Mouse (Mus musculus): ENCODE results near the gene Cep55. TPM values are rescaled to one million over a fixed set of nuclear protein-coding genes. Genes with fewer than 3 reads are reported as not detected.
A peak's percentile ranks its signal among the peaks of the same experiment; 100 is the strongest.

Cep55 gene
- polyA plus RNA-seq, 1 experiment from 2014 or later, result 30.3 TPM

DNA sequence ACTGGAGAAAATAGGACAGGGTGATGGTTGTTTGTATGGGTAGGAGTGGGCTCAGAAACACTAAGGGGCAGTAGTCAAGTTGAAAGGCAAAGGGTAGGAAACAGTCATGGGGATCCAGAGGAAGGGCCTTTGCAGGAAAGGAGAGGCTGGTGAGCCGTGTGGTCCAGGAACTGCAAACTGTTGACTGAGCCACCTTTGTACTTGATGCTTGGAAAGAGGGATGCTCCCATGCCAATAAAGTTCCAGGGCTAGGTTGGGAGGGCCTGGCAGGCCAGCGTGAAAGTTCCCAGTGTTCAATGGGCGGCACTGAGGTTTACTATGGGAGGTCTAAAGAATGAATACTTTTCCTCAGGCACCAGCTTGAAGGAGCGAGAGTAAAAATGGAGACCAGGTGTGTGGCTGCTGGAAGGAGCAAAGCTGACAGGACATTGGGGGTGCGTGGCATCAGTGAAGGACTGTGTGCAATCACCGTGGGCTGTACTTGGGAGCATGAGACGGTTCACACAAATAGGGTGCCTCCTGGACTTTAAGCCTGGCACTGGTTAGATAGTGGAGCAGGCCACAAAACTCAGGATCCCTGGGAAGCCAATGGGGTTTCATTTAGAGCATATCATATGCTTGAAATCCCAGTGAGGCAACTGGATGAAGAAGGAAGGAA, 60.2 kb downstream of the Cep55 start:
- H3K4me3 ChIP-seq (ENCODE audit: low read length), result no peak overlapping the region
- ATAC-seq (ENCODE audit: low FRiP score, low TSS enrichment), result no peak
- no peaks in the 10 kb centered on the region for H3K9me3 ChIP-seq (ENCODE audit: low read length)
- 92% methylated on average over 7 of the region's 7 CpGs for WGBS
- no peak overlapping the region for H3K9ac ChIP-seq (replicated peaks; ENCODE audit: low read length)
- no peaks in the 10 kb centered on the region for H3K27me3 ChIP-seq (ENCODE audit: insufficient read depth, low read length)
- no peaks in the 10 kb centered on the region for H3K36me3 ChIP-seq (ENCODE audit: insufficient read depth, low read length)
- no peak overlapping the region for H3K4me2 ChIP-seq (replicated peaks; ENCODE audit: low read depth, low read length)
- H3K4me1 ChIP-seq (ENCODE audit: insufficient read depth, low read length), result no peaks in the 10 kb centered on the region
- no peak overlapping the region for H3K27ac ChIP-seq (ENCODE audit: low read length)

DNA sequence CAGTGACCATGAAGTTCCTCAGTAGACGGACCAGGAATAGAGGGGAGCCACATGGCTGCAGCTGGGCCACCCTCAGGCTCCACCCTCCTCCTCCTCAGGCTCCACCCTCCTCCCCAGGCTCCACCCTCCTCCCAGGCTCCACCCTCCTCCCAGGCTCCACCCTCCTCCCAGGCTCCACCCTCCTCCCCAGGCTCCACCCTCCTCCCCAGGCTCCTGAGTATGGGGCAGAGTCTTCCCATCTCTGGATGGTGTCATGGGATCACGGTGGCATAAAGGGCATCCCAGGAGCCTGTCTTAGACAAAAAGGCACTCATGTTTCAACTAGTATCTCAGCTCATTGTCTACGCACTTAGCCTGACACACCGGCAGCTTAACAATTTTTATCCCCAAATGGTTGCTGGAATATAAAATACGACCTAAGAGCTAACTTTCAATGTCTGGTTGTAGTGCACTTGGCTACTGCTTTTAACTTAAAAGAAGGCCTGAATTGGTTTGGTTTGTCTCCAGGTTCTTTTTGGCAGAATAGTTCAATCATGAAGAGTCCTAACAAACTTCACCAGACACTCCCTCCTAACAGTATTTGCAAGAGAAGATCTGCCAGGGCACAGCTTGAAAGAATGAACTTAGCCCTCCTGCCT, 65.4 kb downstream of the Cep55 start:
- no peak overlapping the region for H3K4me3 ChIP-seq (ENCODE audit: low read length)
- H3K4me1 ChIP-seq (ENCODE audit: insufficient read depth, low read length), result peaks cover 9% of the 10 kb centered on the region; the same call in 1 of the 2 replicates
- 81% methylated on average over 5 of the region's 5 CpGs for WGBS
- peaks cover 29% of the 10 kb centered on the region for H3K27me3 ChIP-seq (ENCODE audit: insufficient read depth, low read length)
- H3K27ac ChIP-seq (ENCODE audit: low read length), result no peak overlapping the region
- H3K9ac ChIP-seq (replicated peaks; ENCODE audit: low read length), result no peak overlapping the region
- H3K4me2 ChIP-seq (replicated peaks; ENCODE audit: low read depth, low read length), result no peak overlapping the region
- H3K9me3 ChIP-seq (ENCODE audit: low read length), result no peaks in the 10 kb centered on the region
- H3K36me3 ChIP-seq (ENCODE audit: insufficient read depth, low read length), result no peaks in the 10 kb centered on the region
- no peak for ATAC-seq (ENCODE audit: low FRiP score, low TSS enrichment)

DNA sequence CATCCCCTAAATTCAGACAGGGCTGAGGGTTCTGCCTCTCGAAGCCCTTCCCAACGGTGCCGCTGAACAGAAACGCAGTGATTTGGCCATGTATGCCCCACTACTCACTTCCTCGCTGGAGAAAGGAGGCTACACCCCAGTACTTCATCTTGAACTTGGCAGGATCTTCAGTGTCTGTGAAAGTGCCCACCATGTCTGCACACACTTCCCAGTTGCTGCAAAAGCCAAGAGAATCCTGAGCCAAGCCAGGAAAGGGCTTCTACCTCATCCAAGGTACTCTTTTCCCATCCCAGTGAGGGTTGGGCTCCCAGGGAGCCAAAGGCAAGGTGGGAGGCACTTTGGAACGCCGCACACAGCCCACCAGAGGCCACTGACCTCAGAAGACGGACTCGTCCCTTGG, 69.1 kb downstream of the Cep55 start:
- Histone ChIP-seq H3K9ac (replicated peaks; ENCODE audit: low read length) (no peak overlapping the region), H3K4me1 (ENCODE audit: insufficient read depth, low read length) (peaks cover 11% of the 10 kb centered on the region; the same call in 1 of the 2 replicates), H3K4me2 (replicated peaks; ENCODE audit: low read depth, low read length) (peak overlapping the region; percentile 98), H3K27ac (ENCODE audit: low read length) (no peak overlapping the region), H3K36me3 (ENCODE audit: insufficient read depth, low read length) (no peaks in the 10 kb centered on the region), H3K4me3 (ENCODE audit: low read length) (peak overlapping the region; percentile 58), H3K9me3 (ENCODE audit: low read length) (no peaks in the 10 kb centered on the region), H3K27me3 (ENCODE audit: insufficient read depth, low read length) (peaks cover 34% of the 10 kb centered on the region)
- WGBS, result 30% methylated on average over 9 of the region's 9 CpGs
- ATAC-seq (ENCODE audit: low FRiP score, low TSS enrichment), result peak; percentile 19; the same call in 1 of the 2 replicates

Other genes with a start within 250 kb of the Cep55 start
- 20.9 and 21.0 TPM in 2 replicates for gene Myof, start 11.4 kb upstream of the Cep55 start, polyA plus RNA-seq (2015; fragmentation: Nextera tagmentation; extraction: Ambion mirVana)
- gene Ffar4, start 42.1 kb downstream of the Cep55 start, polyA plus RNA-seq (2015; fragmentation: Nextera tagmentation; extraction: Ambion mirVana), result 1.3 and 1.4 TPM in 2 replicates
- 5.0 and 9.1 TPM in 2 replicates for gene Rbp4, start 70.3 kb downstream of the Cep55 start, polyA plus RNA-seq (2015; fragmentation: Nextera tagmentation; extraction: Ambion mirVana)
- gene Pde6c, start 77.8 kb downstream of the Cep55 start, polyA plus RNA-seq (2015; fragmentation: Nextera tagmentation; extraction: Ambion mirVana), result 0.10 TPM in 1 of 2 replicates, not detected in the other
- gene Fra10ac1, start 169.1 kb downstream of the Cep55 start, polyA plus RNA-seq (2015; fragmentation: Nextera tagmentation; extraction: Ambion mirVana), result 37.2 and 39.6 TPM in 2 replicates
- 1.5 and 2.0 TPM in 2 replicates for gene Lgi1, start 209.5 kb downstream of the Cep55 start, polyA plus RNA-seq (2015; fragmentation: Nextera tagmentation; extraction: Ambion mirVana)

All from kidney, embryonic 16.5 days (tissue).